Mouse (Mus musculus) kidney, postnatal 10 days (tissue): Measurements from ENCODE around the gene Unc50.

Source experiments
- DNase-seq: peaks from one replicate; pipeline ENCODE4 v3.0.0; 2021; ENCODE audit warnings: mixed read lengths

Gene Unc50

GRCm38 (mm10) chr1:37451270-37451669 lies 21.3 kb downstream of the Unc50 start:
- no peak for DNase-seq

GRCm38 (mm10) chr1:37457546-37457945 lies 27.6 kb downstream of the Unc50 start:
- DNase-seq: no peak

- no peak for DNase-seq
Observed at GRCm38 (mm10) chr1:37464878-37465452, 35.0 kb downstream of the Unc50 start.

- no peak for DNase-seq
Observed at GRCm38 (mm10) chr1:37466322-37466995, 36.5 kb downstream of the Unc50 start.

- no peak for DNase-seq
Observed at GRCm38 (mm10) chr1:37467806-37468205, 37.9 kb downstream of the Unc50 start.

GRCm38 (mm10) chr1:37469007-37469406 lies 39.1 kb downstream of the Unc50 start:
- DNase-seq: no peak

- DNase-seq: no peak
Observed at GRCm38 (mm10) chr1:37471179-37472148, 41.5 kb downstream of the Unc50 start.

GRCm38 (mm10) chr1:37473251-37473650 lies 43.3 kb downstream of the Unc50 start:
- DNase-seq: no peak

- DNase-seq: no peak
Observed at GRCm38 (mm10) chr1:37474046-37474445, 44.1 kb downstream of the Unc50 start.

- DNase-seq: no peak
Observed at GRCm38 (mm10) chr1:37474634-37475190, 44.8 kb downstream of the Unc50 start.

GRCm38 (mm10) chr1:37475312-37475711 lies 45.4 kb downstream of the Unc50 start:
- no peak for DNase-seq

GRCm38 (mm10) chr1:37477250-37477649 lies 47.3 kb downstream of the Unc50 start:
- DNase-seq: no peak

- no peak for DNase-seq
Observed at GRCm38 (mm10) chr1:37477928-37478327, 48.0 kb downstream of the Unc50 start.

- no peak for DNase-seq
Observed at GRCm38 (mm10) chr1:37478416-37478815, 48.5 kb downstream of the Unc50 start.

- peak; percentile 41 for DNase-seq
Observed at GRCm38 (mm10) chr1:37479074-37479473, 49.1 kb downstream of the Unc50 start.

GRCm38 (mm10) chr1:37479759-37480158 lies 49.8 kb downstream of the Unc50 start:
- no peak for DNase-seq

- no peak for DNase-seq
Observed at GRCm38 (mm10) chr1:37480731-37481130, 50.8 kb downstream of the Unc50 start.

GRCm38 (mm10) chr1:37481331-37481730 lies 51.4 kb downstream of the Unc50 start:
- no peak for DNase-seq

GRCm38 (mm10) chr1:37484612-37485011 lies 54.7 kb downstream of the Unc50 start:
- no peak for DNase-seq

- no peak for DNase-seq
Observed at GRCm38 (mm10) chr1:37486439-37486838, 56.5 kb downstream of the Unc50 start.

GRCm38 (mm10) chr1:37486994-37487393 lies 57.1 kb downstream of the Unc50 start:
- DNase-seq: no peak

GRCm38 (mm10) chr1:37488531-37488930 lies 58.6 kb downstream of the Unc50 start:
- DNase-seq: no peak
